Mouse (Mus musculus): ENCODE measurements around the gene Gdf5. TPM values are rescaled to one million over a fixed set of nuclear protein-coding genes. Genes with fewer than 3 reads are reported as not detected.

The Gdf5 gene
- total RNA-seq, 1 experiment, result 0.09 TPM

GRCm38 (mm10) chr2:155985776-155986175 is 40.6 kb upstream of the Gdf5 start:
- no peak overlapping the region for H3K4me3 ChIP-seq (ENCODE audit: insufficient read depth in 1 of 2, low read depth in 1 of 2, low read length in 2 of 2, poor library complexity in 1 of 2, severe bottlenecking in 1 of 2)
- in situ Hi-C loops (cut with MboI; ENCODE audit: low sequenced_read_pairs in 2 of 2, unreplicated experiment in 2 of 2), result no loop called here
- no peak for DNase-seq (ENCODE audit: low read depth, low spot score)
- peaks cover 31% of the 10 kb centered on the region for H3K36me3 ChIP-seq (ENCODE audit: control insufficient read depth, insufficient read depth, low read length, poor library complexity, severe bottlenecking)
- H3K4me1 ChIP-seq (ENCODE audit: control insufficient read depth in 2 of 2, insufficient read depth in 2 of 2, low read length in 2 of 2, poor library complexity in 1 of 2), result no peaks in the 10 kb centered on the region
- no peak overlapping the region for H3K9ac ChIP-seq (ENCODE audit: insufficient read depth, low read depth, low read length, poor library complexity, severe bottlenecking)
- H3K27ac ChIP-seq (ENCODE audit: insufficient read depth, low read depth, low read length, poor library complexity, severe bottlenecking), result no peak overlapping the region
- no peak for TF ChIP-seq ZC3H11A (IDR thresholded peaks at IDR 0.05; ENCODE audit: borderline replicate concordance, low read depth, low read length)
- TF ChIP-seq MAFK (IDR thresholded peaks at IDR 0.05; ENCODE audit: insufficient read depth, low read depth, low read length), result no peak
- TF ChIP-seq HCFC1 (IDR thresholded peaks at IDR 0.05; ENCODE audit: borderline replicate concordance, insufficient read depth, low read length), result no peak
- TF ChIP-seq CHD2 (IDR thresholded peaks at IDR 0.05; ENCODE audit: low read depth, low read length), result no peak
- H3K9me3 ChIP-seq (ENCODE audit: control insufficient read depth, insufficient read depth, low read depth, low read length), result no peaks in the 10 kb centered on the region

- no peak for DNase-seq (ENCODE audit: low read depth, low spot score)
- no peak overlapping the region for H3K27ac ChIP-seq (ENCODE audit: insufficient read depth, low read depth, low read length, poor library complexity, severe bottlenecking)
- peaks cover 42% of the 10 kb centered on the region for H3K36me3 ChIP-seq (ENCODE audit: control insufficient read depth, insufficient read depth, low read length, poor library complexity, severe bottlenecking)
- H3K9ac ChIP-seq (ENCODE audit: insufficient read depth, low read depth, low read length, poor library complexity, severe bottlenecking), result no peak overlapping the region
- no peaks in the 10 kb centered on the region for H3K4me1 ChIP-seq (ENCODE audit: control insufficient read depth in 2 of 2, insufficient read depth in 2 of 2, low read length in 2 of 2, poor library complexity in 1 of 2)
- in situ Hi-C loops (cut with MboI; ENCODE audit: low sequenced_read_pairs in 2 of 2, unreplicated experiment in 2 of 2), result no loop called here
- H3K9me3 ChIP-seq (ENCODE audit: control insufficient read depth, insufficient read depth, low read depth, low read length), result no peaks in the 10 kb centered on the region
- H3K4me3 ChIP-seq (ENCODE audit: insufficient read depth in 1 of 2, low read depth in 1 of 2, low read length in 2 of 2, poor library complexity in 1 of 2, severe bottlenecking in 1 of 2), result no peak overlapping the region
- TF ChIP-seq MAFK (IDR thresholded peaks at IDR 0.05; ENCODE audit: insufficient read depth, low read depth, low read length) (no peak), ZNF384 (IDR thresholded peaks at IDR 0.05; ENCODE audit: low read depth, low read length) (no peak), CHD2 (IDR thresholded peaks at IDR 0.05; ENCODE audit: low read depth, low read length) (no peak), HCFC1 (IDR thresholded peaks at IDR 0.05; ENCODE audit: borderline replicate concordance, insufficient read depth, low read length) (no peak), ZC3H11A (IDR thresholded peaks at IDR 0.05; ENCODE audit: borderline replicate concordance, low read depth, low read length) (no peak)
Observed at GRCm38 (mm10) chr2:155979328-155979991, 34.3 kb upstream of the Gdf5 start.

- Histone ChIP-seq H3K36me3 (ENCODE audit: control insufficient read depth, insufficient read depth, low read length, poor library complexity, severe bottlenecking) (peaks cover 34% of the 10 kb centered on the region), H3K9ac (ENCODE audit: insufficient read depth, low read depth, low read length, poor library complexity, severe bottlenecking) (no peak overlapping the region), H3K4me1 (ENCODE audit: control insufficient read depth in 2 of 2, insufficient read depth in 2 of 2, low read length in 2 of 2, poor library complexity in 1 of 2) (no peaks in the 10 kb centered on the region), H3K9me3 (ENCODE audit: control insufficient read depth, insufficient read depth, low read depth, low read length) (no peaks in the 10 kb centered on the region), H3K27ac (ENCODE audit: insufficient read depth, low read depth, low read length, poor library complexity, severe bottlenecking) (no peak overlapping the region), H3K4me3 (ENCODE audit: insufficient read depth in 1 of 2, low read depth in 1 of 2, low read length in 2 of 2, poor library complexity in 1 of 2, severe bottlenecking in 1 of 2) (no peak overlapping the region)
- TF ChIP-seq ZNF384 (IDR thresholded peaks at IDR 0.05; ENCODE audit: low read depth, low read length) (no peak), CHD2 (IDR thresholded peaks at IDR 0.05; ENCODE audit: low read depth, low read length) (no peak), MAFK (IDR thresholded peaks at IDR 0.05; ENCODE audit: insufficient read depth, low read depth, low read length) (no peak)
- in situ Hi-C loops (cut with MboI; ENCODE audit: low sequenced_read_pairs in 2 of 2, unreplicated experiment in 2 of 2), result no loop called here
- DNase-seq (ENCODE audit: low read depth, low spot score), result peak; percentile 22
Observed at GRCm38 (mm10) chr2:155974087-155974731, 29.0 kb upstream of the Gdf5 start.

GRCm38 (mm10) chr2:155973348-155973747 is 28.2 kb upstream of the Gdf5 start:
- in situ Hi-C loops (cut with MboI; ENCODE audit: low sequenced_read_pairs in 2 of 2, unreplicated experiment in 2 of 2), result no loop called here
- no peaks in the 10 kb centered on the region for H3K9me3 ChIP-seq (ENCODE audit: control insufficient read depth, insufficient read depth, low read depth, low read length)
- no peak overlapping the region for H3K27ac ChIP-seq (ENCODE audit: insufficient read depth, low read depth, low read length, poor library complexity, severe bottlenecking)
- no peak overlapping the region for H3K9ac ChIP-seq (ENCODE audit: insufficient read depth, low read depth, low read length, poor library complexity, severe bottlenecking)
- no peak overlapping the region for H3K4me3 ChIP-seq (ENCODE audit: insufficient read depth in 1 of 2, low read depth in 1 of 2, low read length in 2 of 2, poor library complexity in 1 of 2, severe bottlenecking in 1 of 2)
- TF ChIP-seq HCFC1 (IDR thresholded peaks at IDR 0.05; ENCODE audit: borderline replicate concordance, insufficient read depth, low read length), result no peak
- no peak for TF ChIP-seq ZC3H11A (IDR thresholded peaks at IDR 0.05; ENCODE audit: borderline replicate concordance, low read depth, low read length)
- no peak for TF ChIP-seq MAFK (IDR thresholded peaks at IDR 0.05; ENCODE audit: insufficient read depth, low read depth, low read length)
- no peak for TF ChIP-seq CHD2 (IDR thresholded peaks at IDR 0.05; ENCODE audit: low read depth, low read length)
- no peak for TF ChIP-seq ZNF384 (IDR thresholded peaks at IDR 0.05; ENCODE audit: low read depth, low read length)
- peaks cover 36% of the 10 kb centered on the region for H3K36me3 ChIP-seq (ENCODE audit: control insufficient read depth, insufficient read depth, low read length, poor library complexity, severe bottlenecking)
- no peaks in the 10 kb centered on the region for H3K4me1 ChIP-seq (ENCODE audit: control insufficient read depth in 2 of 2, insufficient read depth in 2 of 2, low read length in 2 of 2, poor library complexity in 1 of 2)
- no peak for DNase-seq (ENCODE audit: low read depth, low spot score)
